16 mouse cellular contexts compared by ENCODE assay signal in the genomic region with DNA sequence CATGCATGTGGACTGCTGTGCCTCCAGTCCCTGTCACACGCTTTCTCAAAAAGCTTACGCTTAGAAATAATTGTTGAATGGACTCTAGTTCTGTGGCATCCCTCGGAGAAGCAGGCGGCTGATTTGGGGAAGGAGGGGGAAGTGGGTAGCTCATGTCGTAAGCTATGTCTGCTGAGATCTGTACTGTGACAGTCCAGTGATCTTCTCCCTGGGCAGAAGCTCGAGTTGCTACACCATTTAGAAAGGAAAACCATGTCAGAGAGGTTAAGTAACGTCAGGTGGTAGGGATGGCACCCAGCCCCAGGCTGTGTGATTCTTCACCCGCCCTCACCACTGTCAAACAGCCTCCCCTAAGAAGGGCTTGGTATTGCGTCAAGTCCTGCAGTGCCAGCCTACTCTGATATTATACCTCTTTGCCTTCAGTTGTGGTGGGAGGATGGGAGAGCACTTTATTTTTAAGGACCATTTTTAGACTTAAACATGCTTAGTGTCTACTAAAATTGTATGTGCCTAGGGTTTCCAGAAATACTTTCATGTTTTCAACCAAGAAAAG.
DNase-seq lines count a peak whose midpoint lies in the region; ATAC-seq and TF ChIP-seq lines count a peak whose summit lies in the region.
"Had no signal": no experiment of that assay in that cellular context is flagged by ENCODE, and none has a peak within 500 bp of the region (broad histone marks: within the 10 kb centered on the region; RNA-seq: fewer than 3 reads in every experiment).

No protein-coding gene starts in this region.

- no peak overlapping the region for H3K4me3 ChIP-seq in lung, adult 2 months (replicated peaks; ENCODE audit: extremely low read depth, low read depth, low read length)
- H3K4me3 ChIP-seq: erythroblast, embryonic 14.5 days; hindbrain, embryonic 12.5 days; intestine, embryonic 15.5 days; liver, embryonic 12.5 days; megakaryocyte, embryonic 14.5 days; stomach, embryonic 15.5 days had no signal

- peak; percentile 68 for ATAC-seq in frontal cortex, adult (ENCODE audit: low TSS enrichment)
- ATAC-seq in common myeloid progenitor, adult 5-6 weeks (replicated peaks; ENCODE audit: low read depth, poor library complexity, severe bottlenecking) = peak; percentile 84
- ATAC-seq in neutrophil, adult 5-6 weeks (ENCODE audit: extremely low read depth, insufficient number of reproducible peaks, low FRiP score, poor library complexity, severe bottlenecking) = peak; percentile 64
- ATAC-seq in CD4-positive, CD25-positive, alpha-beta regulatory T cell, adult 4 months = no peak
- ATAC-seq: intestine, embryonic 15.5 days had no signal

- DNase-seq in frontal cortex, postnatal 14 days (ENCODE audit: low spot score in 2 of 2) = no peak
- peak; percentile 24 for DNase-seq in lung, postnatal 36 days
- DNase-seq in lung, adult 2 months = no peak
- DNase-seq in neural tube, embryonic 10.5 days (ENCODE audit: extremely low spot score, low spot score) = no peak
- DNase-seq: kidney, postnatal 14 days; thymus, postnatal 14 days had no signal

- TF ChIP-seq POLR2A in lung, adult 2 months (IDR thresholded peaks at IDR 0.05; ENCODE audit: borderline replicate concordance, extremely low read depth, low read depth, low read length) = no peak

- no peak for TF ChIP-seq CTCF in lung, adult 2 months (IDR thresholded peaks at IDR 0.05; ENCODE audit: insufficient read depth, low read length)

- 84% methylated on average over 9 of the region's 9 CpGs for WGBS in lung, adult 2 months

- H3K4me1 ChIP-seq in lung, adult 2 months (ENCODE audit: control insufficient read depth, insufficient read depth, low read length) = no peaks in the 10 kb centered on the region
- H3K4me1 ChIP-seq: intestine, embryonic 15.5 days; liver, embryonic 12.5 days; stomach, embryonic 15.5 days had no signal
